Mouse (Mus musculus) lung, adult 2 months (tissue): ENCODE results near the gene Slc35b1.

Source experiments
- CTCF ChIP-seq: fragments of 200-500 bp; IDR thresholded peaks from 2 replicates; pipeline ENCODE4 v1.5.1; 2011; ENCODE audit warnings: mild to moderate bottlenecking, low read length, control low read depth; ENCODE audit not compliant: insufficient read depth
- POLR2A ChIP-seq: fragments of 200-500 bp; IDR thresholded peaks from 2 replicates; pipeline ENCODE4 v1.6.1; 2011; ENCODE audit warnings: low read depth, mild to moderate bottlenecking, control low read depth, low read length, borderline replicate concordance; ENCODE audit errors: extremely low read depth

- TF ChIP-seq POLR2A (no peak), CTCF (no peak)
Observed at GRCm38 (mm10) chr11:95340664-95341063, 43.8 kb upstream of the Slc35b1 start.
